Mouse (Mus musculus) midbrain, embryonic 14.5 days (tissue): Measurements from ENCODE around the gene 1700025C18Rik. TPM values are rescaled to one million over a fixed set of nuclear protein-coding genes. Genes with fewer than 3 reads are reported as not detected.

Source experiments
- ATAC-seq: fragments of 200-750 bp; cut with Nextera tagmentation; 2 replicates; pipeline ENCODE4 v1.8.0; 2017; ENCODE audit warnings: moderate number of reproducible peaks, moderate library complexity; ENCODE audit not compliant: low FRiP score, low TSS enrichment
- DNase-seq: peaks from one replicate; pipeline ENCODE4 v3.0.0-alpha.2; 2015
- H3K27ac ChIP-seq: fragments of 300-500 bp; sonication (generic); replicated peaks from 2 replicates; pipeline ENCODE4 v1.5.1; 2014; ENCODE audit warnings: mild to moderate bottlenecking, low read depth, low read length, moderate library complexity
- H3K27me3 ChIP-seq: fragments of 300-500 bp; sonication (generic); 2 replicates; pipeline ENCODE4 v1.6.1; 2014; ENCODE audit warnings: low read length, control low read depth, mixed read lengths; ENCODE audit not compliant: control insufficient read depth, insufficient read depth
- H3K36me3 ChIP-seq: fragments of 300-500 bp; sonication (generic); 2 replicates; pipeline ENCODE4 v1.6.1; 2014; ENCODE audit warnings: low read length, control low read depth; ENCODE audit not compliant: control insufficient read depth, insufficient read depth
- H3K4me1 ChIP-seq: fragments of 300-500 bp; sonication (generic); 2 replicates; pipeline ENCODE4 v1.6.1; 2014; ENCODE audit warnings: mild to moderate bottlenecking, antibody characterized with exemption, low read length, control low read depth; ENCODE audit not compliant: control insufficient read depth, insufficient read depth
- H3K4me2 ChIP-seq: fragments of 300-500 bp; sonication (generic); 2 replicates; pipeline ENCODE4 v1.6.1; 2014; ENCODE audit warnings: mild to moderate bottlenecking, low read length, moderate library complexity
- H3K4me3 ChIP-seq: fragments of 300-500 bp; sonication (generic); replicated peaks from 2 replicates; pipeline ENCODE4 v1.5.1; 2014; ENCODE audit warnings: low read depth, low read length
- H3K9ac ChIP-seq: fragments of 300-500 bp; sonication (generic); replicated peaks from 2 replicates; pipeline ENCODE4 v1.6.1; 2014; ENCODE audit warnings: mild to moderate bottlenecking, low read length, moderate library complexity
- H3K9me3 ChIP-seq: fragments of 300-500 bp; sonication (generic); 2 replicates; pipeline ENCODE4 v1.6.1; 2016; ENCODE audit warnings: low read length, control low read depth, mixed read lengths; ENCODE audit not compliant: control insufficient read depth
- WGBS: fragments of 180-500 bp; shearing (Covaris S2); extraction: QIAGEN DNeasy Blood & Tissue Kit; methylation state at CpG from one replicate; pipeline ENCODE4 v1.1.7; 2014; 5-methylcytosine and 5-hydroxymethylcytosine counted together
- polyA plus RNA-seq: library from polyadenylated mRNA; unstranded; fragments of >200 nt; fragmentation: Nextera tagmentation; extraction: Ambion mirVana; gene quantifications from 2 replicates; pipeline ENCODE4 v1.2.1, GENCODE M21; 2014

1700025C18Rik gene
- polyA plus RNA-seq, 1 experiment from 2014 or later, result not detected

DNA sequence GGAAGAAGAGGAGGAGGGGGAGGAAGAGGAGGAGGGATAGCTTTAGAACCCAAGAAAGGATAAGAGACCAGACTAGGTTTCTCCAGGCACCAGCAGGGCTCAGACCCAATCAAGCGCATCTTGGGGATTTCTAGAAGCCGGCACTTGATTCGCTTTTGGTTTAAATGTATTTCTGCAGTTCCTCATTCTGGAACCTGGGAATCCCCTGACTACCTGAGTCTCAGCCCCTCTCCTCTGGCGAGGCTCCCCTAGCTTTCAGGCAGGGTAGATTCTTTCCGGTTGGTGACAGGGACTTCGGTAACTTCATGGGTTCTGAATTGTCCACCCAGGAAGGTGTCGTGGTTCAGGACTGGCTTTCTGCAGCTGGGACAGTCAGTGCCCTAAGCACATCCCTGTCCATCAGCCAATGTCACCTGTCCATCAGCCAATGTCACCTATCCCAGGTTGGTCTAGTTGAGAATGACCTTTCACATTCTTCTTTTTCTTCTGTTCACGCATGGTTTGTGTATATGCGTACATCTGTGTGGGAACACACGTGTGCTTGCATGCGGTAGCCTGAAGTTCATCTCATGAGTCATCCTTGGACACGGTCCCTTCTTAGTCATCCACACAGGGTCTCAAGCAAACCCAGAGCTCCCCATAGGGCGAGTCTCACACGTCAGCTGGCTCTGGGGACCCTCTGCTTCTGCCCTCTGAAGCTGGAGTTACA lies 34.0 kb downstream of the 1700025C18Rik start:
- Histone ChIP-seq H3K27ac (no peak overlapping the region), H3K27me3 (0 out of 2 replicates have a peak, but pooled peaks cover 3% of the 10 kb centered on the region), H3K36me3 (no peaks in the 10 kb centered on the region), H3K4me2 (no peak overlapping the region; the same call in 1 of the 2 replicates), H3K4me3 (no peak overlapping the region), H3K9me3 (no peaks in the 10 kb centered on the region), H3K9ac (no peak overlapping the region), H3K4me1 (peaks cover 14% of the 10 kb centered on the region; the same call in 1 of the 2 replicates)
- no peak for DNase-seq
- 77% methylated on average over 14 of the region's 14 CpGs for WGBS
- no peak for ATAC-seq

GRCm38 (mm10) chr2:165055905-165056304 lies 34.6 kb downstream of the 1700025C18Rik start:
- peaks cover 18% of the 10 kb centered on the region for H3K4me1 ChIP-seq
- H3K27me3 ChIP-seq, result 0 out of 2 replicates have a peak, but pooled peaks cover 3% of the 10 kb centered on the region
- DNase-seq (no peak), ATAC-seq (no peak)
- H3K9ac ChIP-seq, result no peak overlapping the region
- H3K9me3 ChIP-seq, result no peaks in the 10 kb centered on the region
- H3K27ac ChIP-seq, result no peak overlapping the region
- H3K4me3 ChIP-seq, result no peak overlapping the region
- no peaks in the 10 kb centered on the region for H3K36me3 ChIP-seq
- peak overlapping the region; percentile 7 for H3K4me2 ChIP-seq
- WGBS, result 14% methylated on average over 7 of the region's 7 CpGs

DNA sequence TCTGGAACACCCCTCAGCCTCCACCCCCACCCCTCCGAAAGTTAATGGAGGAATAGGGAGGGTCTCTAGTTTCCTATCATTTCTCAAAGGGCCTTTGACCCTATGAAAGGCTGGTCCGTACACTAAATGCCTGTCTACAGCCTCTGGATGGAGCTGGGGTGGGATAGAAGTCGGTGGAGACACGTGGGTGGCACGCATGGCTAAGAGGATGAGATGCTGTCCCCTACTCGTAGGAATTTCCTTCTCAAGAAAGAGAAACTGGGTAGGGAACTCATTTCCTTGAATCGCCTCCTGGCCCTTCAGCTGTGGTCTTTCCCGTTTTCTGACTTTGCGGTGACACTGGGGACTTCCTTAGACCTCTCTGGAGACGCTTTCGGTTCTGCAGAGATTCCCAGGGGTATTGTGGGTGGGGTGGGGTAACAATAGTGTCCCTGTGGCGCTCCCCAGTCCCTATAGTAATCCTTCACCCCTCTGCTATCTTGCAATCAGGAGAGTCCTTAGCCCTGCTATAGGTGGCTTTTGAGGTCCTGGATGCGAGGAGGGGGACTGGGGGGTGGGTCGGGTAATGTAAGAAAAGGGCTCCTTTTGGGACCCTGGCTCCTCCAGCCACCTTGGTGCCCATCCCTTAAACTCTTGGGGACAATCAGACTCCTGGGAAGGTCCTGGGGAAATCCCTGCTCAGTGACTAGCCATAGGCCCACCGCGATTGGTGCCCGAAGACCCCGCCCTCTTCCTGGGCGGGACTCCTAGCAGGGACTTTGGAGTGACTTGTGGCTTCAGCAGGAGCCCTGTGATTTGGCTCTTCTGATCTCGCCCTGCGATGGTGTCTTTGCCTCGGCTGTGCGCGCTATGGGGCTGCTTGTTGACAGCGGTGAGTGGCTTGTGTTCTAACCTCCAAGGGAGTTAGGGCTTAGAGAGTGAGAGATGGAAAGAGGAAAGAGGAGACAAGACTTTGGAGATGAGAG lies 35.4 kb downstream of the 1700025C18Rik start, which contains the start of gene Cd40:
Gene Cd40, plus strand, starts transcription at position 740 of the 965 bp plus-strand sequence.
- no peak within 1 kb of the TSS for H3K27ac ChIP-seq
- H3K9me3 ChIP-seq, result no peaks in the 10 kb centered on the region
- H3K4me3 ChIP-seq, result no peak within 1 kb of the TSS
- H3K9ac ChIP-seq, result no peak within 1 kb of the TSS
- no peak for ATAC-seq
- H3K4me2 ChIP-seq, result peak within 1 kb of the TSS; percentile 7
- no peaks in the 10 kb centered on the region for H3K36me3 ChIP-seq
- DNase-seq, result peak; percentile 61
- peaks cover 18% of the 10 kb centered on the region for H3K4me1 ChIP-seq
- 0 out of 2 replicates have a peak, but pooled peaks cover 3% of the 10 kb centered on the region for H3K27me3 ChIP-seq
- WGBS, result 14% methylated on average over 25 of the region's 25 CpGs

- Histone ChIP-seq H3K27ac (peak overlapping the region; percentile 82), H3K4me2 (no peak overlapping the region), H3K9me3 (no peaks in the 10 kb centered on the region), H3K36me3 (no peaks in the 10 kb centered on the region), H3K4me1 (peaks cover 18% of the 10 kb centered on the region), H3K27me3 (no peaks in the 10 kb centered on the region), H3K9ac (peak overlapping the region; percentile 14; the same call in 1 of the 2 replicates), H3K4me3 (no peak overlapping the region)
- 16% methylated on average over 11 of the region's 11 CpGs for WGBS
- ATAC-seq (peak; percentile 20; the same call in 1 of the 2 replicates), DNase-seq (peak; percentile 71)
These were observed 39.0 kb downstream of the 1700025C18Rik start for GRCm38 (mm10) chr2:165051566-165051965.

DNA sequence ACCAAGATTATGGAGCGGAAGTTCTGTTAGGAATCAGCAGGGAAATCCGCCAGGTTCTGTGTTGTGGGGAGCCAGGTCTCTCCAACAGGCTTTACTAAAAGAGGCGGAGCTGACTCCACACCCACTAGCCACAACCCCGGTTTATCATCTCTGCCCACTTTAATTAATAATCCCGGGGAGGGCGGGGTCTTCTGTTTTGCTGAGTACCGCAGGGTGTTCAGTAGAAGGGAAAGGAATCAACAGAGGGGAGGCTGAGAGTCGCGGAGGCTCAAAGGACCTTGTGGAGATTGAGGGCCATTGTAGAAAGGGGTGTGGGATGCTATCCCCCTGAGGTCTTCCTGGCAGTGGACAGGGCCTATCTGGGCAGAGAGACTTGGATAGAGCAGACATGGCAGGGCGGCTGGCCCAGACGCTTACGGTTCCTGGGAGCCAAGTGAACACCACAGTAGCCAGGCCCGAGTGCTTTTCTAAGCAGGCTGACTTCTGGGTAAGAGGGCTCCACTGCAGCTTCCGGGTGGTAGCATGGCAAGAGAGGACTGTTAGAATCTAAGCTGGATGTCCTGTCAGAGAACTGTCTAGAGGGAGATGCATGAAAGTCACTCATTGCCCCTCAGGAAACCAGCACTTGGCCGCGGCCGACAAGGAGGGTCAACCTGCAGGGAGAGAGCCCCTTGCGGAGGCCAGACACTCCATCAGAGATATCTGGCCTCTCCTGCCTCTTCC lies 39.6 kb downstream of the 1700025C18Rik start:
- Histone ChIP-seq H3K27me3 (no peaks in the 10 kb centered on the region), H3K27ac (peak overlapping the region; percentile 82), H3K9me3 (no peaks in the 10 kb centered on the region), H3K36me3 (no peaks in the 10 kb centered on the region), H3K9ac (peak overlapping the region; percentile 14; the same call in 1 of the 2 replicates), H3K4me3 (no peak overlapping the region), H3K4me1 (peaks cover 18% of the 10 kb centered on the region), H3K4me2 (no peak overlapping the region)
- ATAC-seq (no peak), DNase-seq (no peak)
- WGBS, result 62% methylated on average over 18 of the region's 18 CpGs

DNA sequence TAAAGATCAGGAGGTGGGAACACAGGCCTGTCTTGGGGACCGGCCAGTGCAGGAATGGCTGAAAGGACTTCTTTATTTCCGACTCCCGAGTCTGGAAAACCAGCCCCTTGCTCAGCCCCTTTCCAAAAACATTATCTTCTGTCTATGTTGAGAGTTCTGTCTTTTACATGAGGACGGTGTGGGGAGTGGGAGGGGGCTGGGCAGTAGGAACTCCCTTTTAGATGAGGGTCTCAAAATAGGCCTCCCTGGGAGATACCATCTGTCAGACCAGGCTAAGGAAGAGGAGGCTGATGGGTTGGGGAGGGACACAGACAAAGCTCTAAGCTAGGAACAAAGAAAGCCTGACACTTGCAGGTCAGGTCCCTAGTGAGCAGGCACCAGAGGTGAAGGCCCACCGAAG lies 41.5 kb downstream of the 1700025C18Rik start:
- ATAC-seq, result no peak
- no peak overlapping the region for H3K4me3 ChIP-seq

GRCm38 (mm10) chr2:165043729-165044128 lies 46.8 kb downstream of the 1700025C18Rik start:
- 51% methylated on average over 2 of the region's 2 CpGs for WGBS
- Histone ChIP-seq H3K4me1 (peaks cover 13% of the 10 kb centered on the region), H3K9me3 (no peaks in the 10 kb centered on the region), H3K36me3 (no peaks in the 10 kb centered on the region), H3K4me3 (no peak overlapping the region), H3K9ac (no peak overlapping the region), H3K27me3 (no peaks in the 10 kb centered on the region), H3K4me2 (peak overlapping the region; percentile 48; the same call in 1 of the 2 replicates), H3K27ac (peak overlapping the region; percentile 74)
- no peak for ATAC-seq
- DNase-seq, result no peak

More for the DNA sequence above, 41.5 kb downstream of the 1700025C18Rik start:
- Histone ChIP-seq H3K36me3 (no peaks in the 10 kb centered on the region), H3K27me3 (no peaks in the 10 kb centered on the region), H3K9ac (no peak overlapping the region), H3K27ac (no peak overlapping the region), H3K4me1 (peaks cover 11% of the 10 kb centered on the region), H3K4me2 (no peak overlapping the region), H3K9me3 (no peaks in the 10 kb centered on the region)
- 48% methylated on average over 5 of the region's 5 CpGs for WGBS
- DNase-seq, result no peak

DNA sequence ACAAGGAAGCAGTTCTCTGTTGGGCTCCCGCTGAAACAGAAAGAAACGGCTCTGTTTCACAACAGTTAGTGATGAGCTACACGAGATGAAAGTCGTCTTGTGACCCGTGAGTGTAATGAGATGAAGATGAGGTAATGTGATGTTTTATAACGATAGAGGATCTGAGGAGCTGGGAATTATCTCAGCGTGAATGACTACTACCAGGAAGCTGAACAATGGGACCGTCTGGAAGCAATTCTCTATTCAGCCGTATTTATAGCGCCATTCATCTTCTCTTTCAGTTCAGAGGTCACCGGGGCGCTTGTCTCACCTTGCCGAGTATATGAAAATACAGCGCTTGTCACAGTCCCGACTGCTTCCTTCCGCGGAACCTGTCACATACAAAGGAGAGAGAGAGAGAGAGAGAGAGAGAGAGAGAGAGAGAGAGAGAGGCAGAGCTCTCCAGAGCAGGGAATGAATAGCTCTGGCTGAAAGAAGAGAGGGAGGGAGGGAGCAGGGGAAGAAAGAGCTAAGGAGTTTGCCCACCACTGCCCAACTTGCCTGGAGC lies 47.4 kb downstream of the 1700025C18Rik start:
- Histone ChIP-seq H3K9ac (peak overlapping the region; percentile 44; the same call in 1 of the 2 replicates), H3K4me1 (peaks cover 13% of the 10 kb centered on the region), H3K9me3 (no peaks in the 10 kb centered on the region), H3K4me3 (peak overlapping the region; percentile 17; the same call in 1 of the 2 replicates), H3K27me3 (no peaks in the 10 kb centered on the region), H3K4me2 (peak overlapping the region; percentile 48), H3K27ac (peak overlapping the region; percentile 74), H3K36me3 (no peaks in the 10 kb centered on the region)
- ATAC-seq (peak; percentile 14; the same call in 1 of the 2 replicates), DNase-seq (peak; percentile 75)
- 3% methylated on average over 17 of the region's 17 CpGs for WGBS
